Mouse (Mus musculus) right cerebral cortex, postnatal 25 days (tissue): ENCODE data around the gene Lrrc4c.

Source experiments
- DNase-seq: peaks from one replicate; pipeline ENCODE4 v3.0.0; 2022

Lrrc4c gene

GRCm38 (mm10) chr2:97299704-97300103 lies 981.7 kb downstream of the Lrrc4c start:
- DNase-seq, result peak; percentile 6

- DNase-seq, result no peak
These were observed 1000.0 kb downstream of the Lrrc4c start for GRCm38 (mm10) chr2:97318008-97318407.

GRCm38 (mm10) chr2:97318536-97318935 lies 1000.6 kb downstream of the Lrrc4c start:
- no peak for DNase-seq

GRCm38 (mm10) chr2:97332084-97332682 lies 1014.2 kb downstream of the Lrrc4c start:
- no peak for DNase-seq

GRCm38 (mm10) chr2:97339627-97340026 lies 1021.7 kb downstream of the Lrrc4c start:
- DNase-seq, result no peak

- no peak for DNase-seq
These were observed 1043.3 kb downstream of the Lrrc4c start for GRCm38 (mm10) chr2:97361235-97361634.

GRCm38 (mm10) chr2:97369978-97370377 lies 1052.0 kb downstream of the Lrrc4c start:
- no peak for DNase-seq

GRCm38 (mm10) chr2:97391437-97391836 lies 1073.5 kb downstream of the Lrrc4c start:
- DNase-seq, result no peak

GRCm38 (mm10) chr2:97391876-97392275 lies 1073.9 kb downstream of the Lrrc4c start:
- no peak for DNase-seq

- no peak for DNase-seq
These were observed 1095.1 kb downstream of the Lrrc4c start for GRCm38 (mm10) chr2:97413066-97413465.

GRCm38 (mm10) chr2:97414416-97415362 lies 1096.7 kb downstream of the Lrrc4c start:
- peak; percentile 37 for DNase-seq

- no peak for DNase-seq
These were observed 1116.2 kb downstream of the Lrrc4c start for GRCm38 (mm10) chr2:97434140-97434539.

- no peak for DNase-seq
These were observed 1117.6 kb downstream of the Lrrc4c start for GRCm38 (mm10) chr2:97435616-97436015.

GRCm38 (mm10) chr2:97437767-97438166 lies 1119.8 kb downstream of the Lrrc4c start:
- no peak for DNase-seq

- no peak for DNase-seq
These were observed 1145.6 kb downstream of the Lrrc4c start for GRCm38 (mm10) chr2:97463573-97463972.

GRCm38 (mm10) chr2:97466243-97466793 lies 1148.3 kb downstream of the Lrrc4c start:
- DNase-seq, result peak; percentile 88

- peak; percentile 50 for DNase-seq
These were observed 1149.1 kb downstream of the Lrrc4c start for GRCm38 (mm10) chr2:97467031-97467549.

- DNase-seq, result no peak
These were observed 1149.7 kb downstream of the Lrrc4c start for GRCm38 (mm10) chr2:97467664-97468063.

GRCm38 (mm10) chr2:97468372-97468771 lies 1150.4 kb downstream of the Lrrc4c start:
- peak; percentile 24 for DNase-seq

GRCm38 (mm10) chr2:97469396-97469795 lies 1151.4 kb downstream of the Lrrc4c start:
- no peak for DNase-seq

GRCm38 (mm10) chr2:97478175-97478924 lies 1160.4 kb downstream of the Lrrc4c start:
- no peak for DNase-seq

GRCm38 (mm10) chr2:97478925-97479298 lies 1160.9 kb downstream of the Lrrc4c start:
- DNase-seq, result peak; percentile 30

- no peak for DNase-seq
These were observed 1167.0 kb downstream of the Lrrc4c start for GRCm38 (mm10) chr2:97484990-97485389.
